ENCODE assay signal across 8 mouse cellular contexts in genomic region chr16:91645995-91646602, GRCm38 (mm10). TPM values are rescaled to one million over a fixed set of nuclear protein-coding genes. Genes with fewer than 3 reads are reported as not detected.
A peak's percentile ranks its signal among the peaks of the same experiment; 100 is the strongest.
DNase-seq lines count a peak whose midpoint lies in the region; ATAC-seq and TF ChIP-seq lines count a peak whose summit lies in the region.

No protein-coding gene starts in this region.

- intact Hi-C loops in heart, adult 2 months (cut with DNase I), result loop anchor here (2.0 to 10.0 kb wide), 4 partner anchors 17 to 281 kb away; partner anchors contain the start of genes Donson and Tmem50b

- no peak for TF ChIP-seq POLR2A in heart, adult 2 months (IDR thresholded peaks at IDR 0.05; ENCODE audit: insufficient read depth, low read depth, low read length)

- no peak for TF ChIP-seq EP300 in heart, adult 2 months (IDR thresholded peaks at IDR 0.05; ENCODE audit: insufficient read depth, low read depth, low read length)

- H3K27me3 ChIP-seq in heart, adult 2 months (ENCODE audit: control insufficient read depth, insufficient read depth, low read length), result no peaks in the 10 kb centered on the region
- H3K27me3 ChIP-seq in embryonic facial prominence, embryonic 10.5 days (replicated peaks; ENCODE audit: low read depth, poor library complexity, severe bottlenecking), result no peaks in the 10 kb centered on the region
- no peaks in the 10 kb centered on the region for H3K27me3 ChIP-seq in intestine, embryonic 15.5 days (replicated peaks)
- no peaks in the 10 kb centered on the region for H3K27me3 ChIP-seq in midbrain, embryonic 14.5 days (ENCODE audit: control insufficient read depth, insufficient read depth, low read length)

- H3K36me3 ChIP-seq in heart, adult 2 months (ENCODE audit: control insufficient read depth, insufficient read depth, low read length), result peaks cover 6% of the 10 kb centered on the region
- peaks cover 38% of the 10 kb centered on the region for H3K36me3 ChIP-seq in embryonic facial prominence, embryonic 10.5 days (replicated peaks)
- peaks cover 10% of the 10 kb centered on the region for H3K36me3 ChIP-seq in intestine, embryonic 15.5 days
- peaks cover 18% of the 10 kb centered on the region for H3K36me3 ChIP-seq in midbrain, embryonic 14.5 days (ENCODE audit: control insufficient read depth, insufficient read depth, low read length)

- H3K27ac ChIP-seq in heart, adult 2 months, result peak overlapping the region; percentile 99
- H3K27ac ChIP-seq in embryonic facial prominence, embryonic 10.5 days (replicated peaks), result peak overlapping the region; percentile 99
- H3K27ac ChIP-seq in intestine, embryonic 15.5 days, result 0 out of 2 replicates have a peak overlapping the region, but pooled peaks have one; percentile 38
- H3K27ac ChIP-seq in midbrain, embryonic 14.5 days (replicated peaks; ENCODE audit: low read depth, low read length), result 0 out of 2 replicates have a peak overlapping the region, but pooled peaks have one; percentile 32

- 7% methylated on average over 11 of the region's 11 CpGs for WGBS in heart, adult 2 months
- 2% methylated on average over 11 of the region's 11 CpGs for WGBS in embryonic facial prominence, embryonic 10.5 days
- 1% methylated on average over 11 of the region's 11 CpGs for whole genome bisulfite sequencing in intestine, embryonic 15.5 days
- under 1% methylated on average over 11 of the region's 11 CpGs for WGBS in midbrain, embryonic 14.5 days

- peak overlapping the region; percentile 94 for H3K4me2 ChIP-seq in intestine, embryonic 15.5 days (replicated peaks)
- H3K4me2 ChIP-seq in midbrain, embryonic 14.5 days (ENCODE audit: low read length), result peak overlapping the region; percentile 98

- peaks cover 6% of the 10 kb centered on the region for H3K4me1 ChIP-seq in heart, adult 2 months (ENCODE audit: control insufficient read depth, insufficient read depth, low read length)
- H3K4me1 ChIP-seq in embryonic facial prominence, embryonic 10.5 days, result peaks cover 15% of the 10 kb centered on the region
- H3K4me1 ChIP-seq in intestine, embryonic 15.5 days (replicated peaks), result 0 out of 2 replicates have a peak, but pooled peaks cover 9% of the 10 kb centered on the region
- H3K4me1 ChIP-seq in midbrain, embryonic 14.5 days (ENCODE audit: control insufficient read depth, insufficient read depth, low read length), result peaks cover 17% of the 10 kb centered on the region

- H3K4me3 ChIP-seq in heart, adult 2 months, result peak overlapping the region; percentile 75
- peak overlapping the region; percentile 85 for H3K4me3 ChIP-seq in embryonic facial prominence, embryonic 10.5 days
- peak overlapping the region; percentile 60 for H3K4me3 ChIP-seq in intestine, embryonic 15.5 days (replicated peaks)
- H3K4me3 ChIP-seq in midbrain, embryonic 14.5 days (replicated peaks; ENCODE audit: low read depth, low read length), result peak overlapping the region; percentile 61

- H3K9me3 ChIP-seq in embryonic facial prominence, embryonic 10.5 days, result no peaks in the 10 kb centered on the region
- H3K9me3 ChIP-seq in intestine, embryonic 15.5 days, result no peaks in the 10 kb centered on the region
- H3K9me3 ChIP-seq in midbrain, embryonic 14.5 days (ENCODE audit: control insufficient read depth, low read length), result no peaks in the 10 kb centered on the region

- H3K79me2 ChIP-seq in heart, adult 2 months (replicated peaks; ENCODE audit: control insufficient read depth, insufficient read depth, low read length), result peaks cover 2% of the 10 kb centered on the region; the same call in 1 of the 2 replicates

- ATAC-seq in intestine, embryonic 15.5 days, result no peak
- no peak for ATAC-seq in midbrain, embryonic 14.5 days (ENCODE audit: low FRiP score, low TSS enrichment)

- H3K9ac ChIP-seq in heart, adult 2 months (ENCODE audit: low read depth, low read length), result no peak overlapping the region
- H3K9ac ChIP-seq in intestine, embryonic 15.5 days, result peak overlapping the region; percentile 79
- peak overlapping the region; percentile 76 for H3K9ac ChIP-seq in midbrain, embryonic 14.5 days (replicated peaks; ENCODE audit: low read length)

- DNase-seq in heart, adult 2 months, result no peak
- no peak for DNase-seq in heart, adult 9 months (ENCODE audit: low spot score in 2 of 2)
- DNase-seq in CD8-positive naive resting alpha-beta T cell, adult 2 months (ENCODE audit: low read depth in 2 of 2, low spot score in 2 of 2), result peak; percentile 37 to 49
- DNase-seq in embryonic facial prominence, embryonic 10.5 days (ENCODE audit: low spot score), result peak; percentile 28
- peak; percentile 33 for DNase-seq in midbrain, embryonic 14.5 days
- DNase-seq in frontal cortex, postnatal 14 days (ENCODE audit: low spot score in 2 of 2), result no peak
- no peak for DNase-seq in layer of hippocampus, adult 9-11 months

- no peak for TF ChIP-seq CTCF in heart, adult 2 months (IDR thresholded peaks at IDR 0.05)

RNA-seq across cellular contexts. Expression of gene Gart, which starts 0.7 kb away (rescaled TPM):
- total RNA-seq in heart, adult 2 months (2021), result 10 to 100 TPM; 62.7 to 66.2 TPM
- 25.0 and 43.4 TPM in 2 replicates for polyA plus RNA-seq in heart, adult 2 months (2012; rRNA removed)
- 168 and 185 TPM in 2 replicates for polyA plus RNA-seq in embryonic facial prominence, embryonic 10.5 days (2016; fragmentation: Nextera tagmentation; extraction: Ambion mirVana)
- 107 and 110 TPM in 2 replicates for polyA plus RNA-seq in intestine, embryonic 15.5 days (2015; fragmentation: Nextera tagmentation; extraction: Ambion mirVana)
- polyA plus RNA-seq in midbrain, embryonic 14.5 days (2014; fragmentation: Nextera tagmentation; extraction: Ambion mirVana), result 42.8 and 64.2 TPM in 2 replicates

RNA-seq across cellular contexts. Expression of gene Son, which starts 1.2 kb away (rescaled TPM):
- total RNA-seq in heart, adult 2 months (2021), result 100 to 1,000 TPM; 134 to 135 TPM
- polyA plus RNA-seq in heart, adult 2 months (2012; rRNA removed), result 111 and 218 TPM in 2 replicates
- 112 and 119 TPM in 2 replicates for polyA plus RNA-seq in embryonic facial prominence, embryonic 10.5 days (2016; fragmentation: Nextera tagmentation; extraction: Ambion mirVana)
- polyA plus RNA-seq in intestine, embryonic 15.5 days (2015; fragmentation: Nextera tagmentation; extraction: Ambion mirVana), result 100 and 101 TPM in 2 replicates
- polyA plus RNA-seq in midbrain, embryonic 14.5 days (2014; fragmentation: Nextera tagmentation; extraction: Ambion mirVana), result 172 and 175 TPM in 2 replicates

RNA-seq across cellular contexts. Expression of gene Dnajc28, which starts 27.3 kb away (rescaled TPM):
- 10 to 100 TPM; 31.1 to 34.1 TPM for total RNA-seq in heart, adult 2 months (2021)
- polyA plus RNA-seq in heart, adult 2 months (2012; rRNA removed), result 9.8 and 19.5 TPM in 2 replicates
- polyA plus RNA-seq in embryonic facial prominence, embryonic 10.5 days (2016; fragmentation: Nextera tagmentation; extraction: Ambion mirVana), result 4.2 and 4.6 TPM in 2 replicates
- polyA plus RNA-seq in intestine, embryonic 15.5 days (2015; fragmentation: Nextera tagmentation; extraction: Ambion mirVana), result 2.1 and 2.5 TPM in 2 replicates
- polyA plus RNA-seq in midbrain, embryonic 14.5 days (2014; fragmentation: Nextera tagmentation; extraction: Ambion mirVana), result 6.3 and 8.7 TPM in 2 replicates

RNA-seq across cellular contexts. Expression of gene Donson, which starts 42.5 kb away (rescaled TPM):
- 1 to 10 TPM; 3.9 to 4.9 TPM for total RNA-seq in heart, adult 2 months (2021)
- 2.4 and 5.8 TPM in 2 replicates for polyA plus RNA-seq in heart, adult 2 months (2012; rRNA removed)
- polyA plus RNA-seq in embryonic facial prominence, embryonic 10.5 days (2016; fragmentation: Nextera tagmentation; extraction: Ambion mirVana), result 31.9 and 37.5 TPM in 2 replicates
- polyA plus RNA-seq in intestine, embryonic 15.5 days (2015; fragmentation: Nextera tagmentation; extraction: Ambion mirVana), result 16.3 and 17.6 TPM in 2 replicates
- polyA plus RNA-seq in midbrain, embryonic 14.5 days (2014; fragmentation: Nextera tagmentation; extraction: Ambion mirVana), result 22.2 and 24.7 TPM in 2 replicates

RNA-seq across cellular contexts. Expression of gene Tmem50b, which starts 48.5 kb away (rescaled TPM):
- 10 to 100 TPM; 47.0 to 62.7 TPM for total RNA-seq in heart, adult 2 months (2021)
- 63.4 and 99.8 TPM in 2 replicates for polyA plus RNA-seq in heart, adult 2 months (2012; rRNA removed)
- polyA plus RNA-seq in embryonic facial prominence, embryonic 10.5 days (2016; fragmentation: Nextera tagmentation; extraction: Ambion mirVana), result 25.6 and 28.5 TPM in 2 replicates
- polyA plus RNA-seq in intestine, embryonic 15.5 days (2015; fragmentation: Nextera tagmentation; extraction: Ambion mirVana), result 31.7 and 32.2 TPM in 2 replicates
- polyA plus RNA-seq in midbrain, embryonic 14.5 days (2014; fragmentation: Nextera tagmentation; extraction: Ambion mirVana), result 72.3 and 77.8 TPM in 2 replicates

Comparison
In these comparisons a context has a peak if more than half of its experiments do, and no peak if none do; other contexts are left out.
1. DNase-seq: peak in CD8-positive naive resting alpha-beta T cell, adult 2 months (2 of 2), embryonic facial prominence, embryonic 10.5 days (single experiment) and midbrain, embryonic 14.5 days (single experiment); none in heart, adult 2 months (0 of 2), heart, adult 9 months (0 of 2), frontal cortex, postnatal 14 days (0 of 2) and layer of hippocampus, adult 9-11 months (single experiment).
2. H3K27ac ChIP-seq: peak in every context shown above with its lines; median percentile 99 in heart, adult 2 months; 99 in embryonic facial prominence, embryonic 10.5 days; 38 in intestine, embryonic 15.5 days; 32 in midbrain, embryonic 14.5 days.
3. Peak in every context shown above with its lines, with median percentiles within 50 percentile points of each other: H3K4me3 ChIP-seq.